Mouse (Mus musculus) liver, embryonic 14.5 days (tissue): ENCODE data around the gene Tmem248.

Experiments
- CTCF ChIP-seq: IDR thresholded peaks from 2 replicates; pipeline ENCODE4 v1.5.1; 2016; ENCODE audit warnings: antibody characterized with exemption, low read depth, control low read depth
- EP300 ChIP-seq: IDR thresholded peaks from 2 replicates; pipeline ENCODE4 v1.6.1; 2016; ENCODE audit warnings: antibody characterized with exemption, low read depth

DNA sequence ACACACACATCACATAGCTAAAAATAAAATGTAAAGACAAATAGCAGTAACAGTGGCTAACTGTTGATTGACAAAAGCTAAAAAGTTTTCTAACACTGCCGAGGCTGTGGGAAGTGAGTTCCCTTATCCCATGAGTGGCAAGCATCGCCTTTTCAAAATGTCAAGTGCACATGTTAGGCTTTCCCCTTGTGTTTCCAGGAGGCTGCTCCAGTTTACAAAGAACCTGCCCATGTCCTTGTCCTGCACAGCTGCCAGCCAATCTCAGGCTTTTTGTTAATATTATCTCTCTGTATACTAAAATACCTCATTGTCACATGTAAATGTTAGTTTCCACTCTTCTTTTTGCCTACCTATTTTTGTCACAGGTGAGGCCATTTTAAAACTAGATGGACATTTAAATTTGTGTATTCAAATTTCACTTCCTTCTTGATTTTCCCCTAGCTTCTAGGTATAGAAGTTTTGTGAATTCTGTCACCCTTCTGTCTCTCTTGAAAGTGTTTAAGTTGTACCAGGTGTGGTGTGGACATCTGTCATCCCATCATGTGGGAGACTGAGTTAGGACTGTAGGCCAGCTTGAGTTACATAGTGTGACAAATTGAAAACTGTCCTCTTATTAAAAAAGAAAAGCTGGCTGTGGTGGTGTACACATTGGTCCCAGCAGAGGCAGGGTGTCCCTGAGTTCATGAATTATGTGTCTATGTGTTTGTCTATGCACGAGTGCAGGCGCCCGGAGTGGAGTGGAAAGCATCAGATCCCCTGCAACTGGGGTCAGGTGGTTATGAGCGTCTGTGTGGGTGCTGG, 34.9 kb upstream of the Tmem248 start:
- no peak for TF ChIP-seq CTCF
- no peak for TF ChIP-seq EP300
